Mouse (Mus musculus) liver, embryonic 16.5 days (tissue): ENCODE data around the gene Arpc5l. TPM values are rescaled to one million over a fixed set of nuclear protein-coding genes. Genes with fewer than 3 reads are reported as not detected.
A peak's percentile ranks its signal among the peaks of the same experiment; 100 is the strongest.

Experiments used
- ATAC-seq: fragments of 200-750 bp; cut with Nextera tagmentation; 2 replicates; pipeline ENCODE4 v1.8.0; 2017; ENCODE audit warnings: low read depth, mild to moderate bottlenecking, moderate number of reproducible peaks, moderate library complexity
- H3K27ac ChIP-seq: fragments of 300-500 bp; sonication (generic); 2 replicates; pipeline ENCODE4 v1.5.1; 2014; ENCODE audit warnings: mild to moderate bottlenecking, low read length
- H3K27me3 ChIP-seq: fragments of 300-500 bp; sonication (generic); 2 replicates; pipeline ENCODE4 v1.6.1; 2014; ENCODE audit warnings: low read depth, low read length, mixed read lengths; ENCODE audit not compliant: control insufficient read depth, insufficient read depth
- H3K36me3 ChIP-seq: fragments of 300-500 bp; sonication (generic); 2 replicates; pipeline ENCODE4 v1.6.1; 2014; ENCODE audit warnings: mild to moderate bottlenecking; ENCODE audit not compliant: control insufficient read depth, insufficient read depth
- H3K4me1 ChIP-seq: fragments of 300-500 bp; sonication (generic); 2 replicates; pipeline ENCODE4 v1.6.1; 2014; ENCODE audit warnings: low read depth, low read length, mixed read lengths; ENCODE audit not compliant: control insufficient read depth
- H3K4me2 ChIP-seq: fragments of 300-500 bp; sonication (generic); 2 replicates; pipeline ENCODE4 v1.6.1; 2014; ENCODE audit warnings: low read depth, low read length, mixed read lengths
- H3K4me3 ChIP-seq: fragments of 300-500 bp; sonication (generic); 2 replicates; pipeline ENCODE4 v1.5.1; 2014; ENCODE audit warnings: low read depth, mild to moderate bottlenecking, low read length
- H3K9ac ChIP-seq: fragments of 300-500 bp; sonication (generic); 2 replicates; pipeline ENCODE4 v1.6.1; 2014; ENCODE audit warnings: low read depth, low read length
- H3K9me3 ChIP-seq: fragments of 300-500 bp; sonication (generic); replicated peaks from 2 replicates; pipeline ENCODE4 v1.6.1; 2016; ENCODE audit warnings: low read length; ENCODE audit not compliant: control insufficient read depth
- WGBS: fragments of 180-500 bp; shearing (Covaris S2); extraction: QIAGEN DNeasy Blood & Tissue Kit; methylation state at CpG from one replicate; pipeline ENCODE4 v1.1.7; 2014; ENCODE audit not compliant: insufficient replicate concordance; 5-methylcytosine and 5-hydroxymethylcytosine counted together
- polyA plus RNA-seq: library from polyadenylated mRNA; unstranded; fragments of >200 nt; fragmentation: Nextera tagmentation; extraction: Ambion mirVana; gene quantifications from 2 replicates; pipeline ENCODE4 v1.2.1, GENCODE M21; 2015

The Arpc5l gene
- polyA plus RNA-seq, 1 experiment from 2014 or later: 45.8 TPM

GRCm38 (mm10) chr2:38992452-38992851 is 12.7 kb upstream of the Arpc5l start:
- ATAC-seq: no peak
- Histone ChIP-seq H3K27ac (no peak overlapping the region), H3K9me3 (no peaks in the 10 kb centered on the region), H3K4me2 (no peak overlapping the region), H3K27me3 (no peaks in the 10 kb centered on the region), H3K4me1 (peaks cover 26% of the 10 kb centered on the region), H3K9ac (no peak overlapping the region), H3K36me3 (no peaks in the 10 kb centered on the region), H3K4me3 (no peak overlapping the region)
- WGBS: 66% methylated on average over 4 of the region's 4 CpGs

GRCm38 (mm10) chr2:38997386-38998374 is 7.5 kb upstream of the Arpc5l start, which contains the start of gene Wdr38:
Gene Wdr38, plus strand, starts transcription at chr2:38997476.
- 10% methylated on average over 33 of the region's 33 CpGs for WGBS

GRCm38 (mm10) chr2:38999381-38999780 is 5.8 kb upstream of the Arpc5l start:
- Histone ChIP-seq H3K27me3 (no peaks in the 10 kb centered on the region), H3K9me3 (no peaks in the 10 kb centered on the region), H3K9ac (no peak overlapping the region), H3K4me1 (peaks cover 32% of the 10 kb centered on the region), H3K27ac (peak overlapping the region; percentile 10; the same call in 1 of the 2 replicates), H3K4me3 (no peak overlapping the region), H3K36me3 (peaks cover 20% of the 10 kb centered on the region), H3K4me2 (no peak overlapping the region)
- no peak for ATAC-seq
- WGBS: 42% methylated on average over 4 of the region's 4 CpGs

More at GRCm38 (mm10) chr2:38997386-38998374, 7.5 kb upstream of the Arpc5l start, which contains the start of gene Wdr38:
- H3K9me3 ChIP-seq: no peaks in the 10 kb centered on the region
- H3K4me1 ChIP-seq: peaks cover 15% of the 10 kb centered on the region
- no peaks in the 10 kb centered on the region for H3K27me3 ChIP-seq
- H3K36me3 ChIP-seq: peaks cover 20% of the 10 kb centered on the region
- H3K27ac ChIP-seq: peak within 1 kb of the TSS; percentile 65
- H3K4me2 ChIP-seq: peak within 1 kb of the TSS; percentile 68
- peak; percentile 89 for ATAC-seq
- peak within 1 kb of the TSS; percentile 58 for H3K4me3 ChIP-seq
- peak within 1 kb of the TSS; percentile 52 for H3K9ac ChIP-seq

GRCm38 (mm10) chr2:38999910-39000586 is 5.1 kb upstream of the Arpc5l start:
- 50% methylated on average over 8 of the region's 8 CpGs for WGBS
- no peak for ATAC-seq
- Histone ChIP-seq H3K9me3 (no peaks in the 10 kb centered on the region), H3K4me2 (no peak overlapping the region), H3K36me3 (peaks cover 20% of the 10 kb centered on the region), H3K4me1 (peaks cover 33% of the 10 kb centered on the region), H3K4me3 (no peak overlapping the region), H3K27me3 (no peaks in the 10 kb centered on the region), H3K27ac (no peak overlapping the region), H3K9ac (no peak overlapping the region)

DNA sequence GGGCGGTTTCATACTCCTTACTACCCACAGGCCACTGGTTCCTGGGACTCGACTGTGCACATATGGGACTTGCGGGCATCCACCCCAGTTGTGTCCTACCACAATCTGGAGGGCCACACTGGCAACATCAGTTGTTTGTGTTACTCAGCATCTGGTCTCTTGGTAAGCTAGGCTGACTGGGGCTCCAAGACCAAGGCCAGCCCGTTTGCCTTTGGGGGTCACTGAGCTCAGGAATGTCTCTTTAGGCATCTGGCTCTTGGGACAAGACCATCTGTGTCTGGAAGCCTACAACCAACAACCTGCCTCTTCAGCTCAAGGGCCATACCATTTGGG is 4.6 kb upstream of the Arpc5l start:
- peaks cover 33% of the 10 kb centered on the region for H3K4me1 ChIP-seq
- ATAC-seq: no peak
- no peak overlapping the region for H3K4me2 ChIP-seq
- no peak overlapping the region for H3K4me3 ChIP-seq
- 70% methylated on average over 4 of the region's 4 CpGs for WGBS
- H3K9ac ChIP-seq: no peak overlapping the region
- peaks cover 20% of the 10 kb centered on the region for H3K36me3 ChIP-seq
- H3K27me3 ChIP-seq: no peaks in the 10 kb centered on the region
- no peak overlapping the region for H3K27ac ChIP-seq
- no peaks in the 10 kb centered on the region for H3K9me3 ChIP-seq

DNA sequence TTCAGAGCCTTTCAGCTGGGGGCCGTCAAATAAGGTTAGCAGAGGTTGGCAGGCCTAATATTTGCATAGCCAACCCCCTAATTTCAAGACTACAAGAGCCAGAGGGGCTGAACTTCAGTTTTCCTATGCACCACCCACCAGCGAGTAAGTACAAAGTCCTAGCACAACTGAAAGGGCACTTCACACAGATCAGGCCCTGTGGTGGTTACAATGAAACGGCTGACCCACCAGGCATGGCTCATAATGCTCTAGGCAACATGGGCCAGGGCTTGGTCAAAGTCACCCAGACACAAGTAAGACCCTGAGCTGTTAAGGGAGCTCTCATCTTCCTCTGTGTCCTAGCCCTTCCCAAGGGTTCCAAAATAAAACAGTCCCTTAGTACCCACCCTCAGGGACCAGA is 3.3 kb upstream of the Arpc5l start:
- Histone ChIP-seq H3K4me3 (no peak overlapping the region), H3K4me2 (0 out of 2 replicates have a peak overlapping the region, but pooled peaks have one; percentile 84), H3K27ac (peak overlapping the region; percentile 51; the same call in 1 of the 2 replicates), H3K9ac (0 out of 2 replicates have a peak overlapping the region, but pooled peaks have one; percentile 1), H3K4me1 (peaks cover 45% of the 10 kb centered on the region), H3K9me3 (no peaks in the 10 kb centered on the region), H3K27me3 (no peaks in the 10 kb centered on the region), H3K36me3 (peaks cover 20% of the 10 kb centered on the region)
- ATAC-seq: no peak
- 66% methylated on average over 3 of the region's 3 CpGs for WGBS

- H3K4me2 ChIP-seq: peak overlapping the region; percentile 84
- H3K9me3 ChIP-seq: no peaks in the 10 kb centered on the region
- peaks cover 20% of the 10 kb centered on the region for H3K36me3 ChIP-seq
- peaks cover 45% of the 10 kb centered on the region for H3K4me1 ChIP-seq
- 20% methylated on average over 8 of the region's 8 CpGs for WGBS
- peak overlapping the region; percentile 27; the same call in 1 of the 2 replicates for H3K27ac ChIP-seq
- ATAC-seq: no peak
- no peaks in the 10 kb centered on the region for H3K27me3 ChIP-seq
- H3K9ac ChIP-seq: peak overlapping the region; percentile 72
- H3K4me3 ChIP-seq: peak overlapping the region; percentile 90
These were observed 2.0 kb upstream of the Arpc5l start for GRCm38 (mm10) chr2:39003106-39003505.

DNA sequence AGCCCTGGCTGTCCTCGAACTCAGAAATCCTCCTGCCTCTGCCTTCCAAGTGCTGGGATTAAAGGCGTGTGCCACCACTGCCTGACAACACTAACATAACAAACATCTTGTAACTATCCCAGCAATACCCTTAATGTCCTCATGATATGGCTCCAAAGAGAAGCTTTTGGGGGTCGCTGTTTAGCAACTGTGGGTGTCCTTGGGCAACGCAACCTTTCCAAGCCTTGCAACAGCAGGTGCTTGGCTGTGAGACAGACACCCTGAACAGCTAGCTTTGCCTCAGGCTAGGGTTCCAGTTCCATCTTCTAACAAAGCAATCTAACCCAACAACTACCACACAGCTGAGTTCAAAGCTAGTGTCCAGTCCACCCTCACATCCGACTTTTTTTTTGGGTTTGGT is 1.6 kb upstream of the Arpc5l start:
- H3K9me3 ChIP-seq: no peaks in the 10 kb centered on the region
- H3K4me1 ChIP-seq: peaks cover 42% of the 10 kb centered on the region
- peak overlapping the region; percentile 84 for H3K4me2 ChIP-seq
- ATAC-seq: no peak
- WGBS: 28% methylated on average over 5 of the region's 5 CpGs
- peak overlapping the region; percentile 27; the same call in 1 of the 2 replicates for H3K27ac ChIP-seq
- H3K9ac ChIP-seq: peak overlapping the region; percentile 72
- H3K27me3 ChIP-seq: no peaks in the 10 kb centered on the region
- H3K36me3 ChIP-seq: peaks cover 20% of the 10 kb centered on the region
- peak overlapping the region; percentile 90 for H3K4me3 ChIP-seq
